18 mouse cellular contexts compared by ENCODE assay signal in genomic region chr2:38517045-38517444, GRCm38 (mm10). TPM values are rescaled to one million over a fixed set of nuclear protein-coding genes. Genes with fewer than 3 reads are reported as not detected.
DNase-seq lines count a peak whose midpoint lies in the region; ATAC-seq lines count a peak whose summit lies in the region.
"Had no signal": no experiment of that assay in that cellular context is flagged by ENCODE, and none has a peak within 500 bp of the region (broad histone marks: within the 10 kb centered on the region; RNA-seq: fewer than 3 reads in every experiment).

No protein-coding gene starts in this region.

- H3K27me3 ChIP-seq in forebrain, embryonic 13.5 days: no peaks in the 10 kb centered on the region
- no peaks in the 10 kb centered on the region for H3K27me3 ChIP-seq in forebrain, embryonic 11.5 days (ENCODE audit: control insufficient read depth, insufficient read depth, low read length)
- no peaks in the 10 kb centered on the region for H3K27me3 ChIP-seq in hindbrain, embryonic 10.5 days (ENCODE audit: insufficient read depth, poor library complexity, severe bottlenecking)
- H3K27me3 ChIP-seq in hindbrain, embryonic 14.5 days (ENCODE audit: control insufficient read depth, insufficient read depth, low read length): no peaks in the 10 kb centered on the region
- H3K27me3 ChIP-seq in neural tube, embryonic 15.5 days (replicated peaks): no peaks in the 10 kb centered on the region
- H3K27me3 ChIP-seq: CH12.LX; hindbrain, embryonic 12.5 days; neural tube, embryonic 12.5 days had no signal

- 57% methylated on average over 6 of the region's 6 CpGs for WGBS in forebrain, embryonic 13.5 days
- 74% methylated on average over 6 of the region's 6 CpGs for WGBS in forebrain, embryonic 11.5 days
- 66% methylated on average over 6 of the region's 6 CpGs for WGBS in hindbrain, embryonic 10.5 days
- 71% methylated on average over 6 of the region's 6 CpGs for WGBS in hindbrain, embryonic 14.5 days
- 78% methylated on average over 6 of the region's 6 CpGs for WGBS in neural tube, embryonic 15.5 days

- H3K4me1 ChIP-seq in forebrain, embryonic 13.5 days: peaks cover 85% of the 10 kb centered on the region
- H3K4me1 ChIP-seq in forebrain, embryonic 11.5 days (replicated peaks; ENCODE audit: control insufficient read depth, insufficient read depth, low read length): peaks cover 36% of the 10 kb centered on the region
- H3K4me1 ChIP-seq in hindbrain, embryonic 10.5 days (replicated peaks): peaks cover 74% of the 10 kb centered on the region
- H3K4me1 ChIP-seq in hindbrain, embryonic 14.5 days (replicated peaks; ENCODE audit: control insufficient read depth, insufficient read depth, low read length): peaks cover 22% of the 10 kb centered on the region
- peaks cover 55% of the 10 kb centered on the region for H3K4me1 ChIP-seq in neural tube, embryonic 15.5 days

- no peak for ATAC-seq in forebrain, embryonic 13.5 days
- ATAC-seq in forebrain, embryonic 11.5 days (replicated peaks; ENCODE audit: low FRiP score): no peak
- ATAC-seq in hindbrain, embryonic 14.5 days (ENCODE audit: low FRiP score): no peak
- ATAC-seq in neural tube, embryonic 15.5 days (ENCODE audit: low FRiP score): no peak
- ATAC-seq: forebrain, postnatal 0 days had no signal

- no peak overlapping the region for H3K4me3 ChIP-seq in forebrain, embryonic 13.5 days
- no peak overlapping the region for H3K4me3 ChIP-seq in forebrain, embryonic 11.5 days (ENCODE audit: low read depth, low read length)
- H3K4me3 ChIP-seq in hindbrain, embryonic 10.5 days: no peak overlapping the region
- no peak overlapping the region for H3K4me3 ChIP-seq in hindbrain, embryonic 14.5 days (replicated peaks; ENCODE audit: low read length)
- H3K4me3 ChIP-seq in neural tube, embryonic 15.5 days (replicated peaks): no peak overlapping the region
- H3K4me3 ChIP-seq: hindbrain, embryonic 12.5 days; left cerebral cortex, adult 2 months; liver, embryonic 15.5 days; neural tube, embryonic 12.5 days had no signal

- H3K27ac ChIP-seq in forebrain, embryonic 13.5 days: peak overlapping the region; percentile 44
- no peak overlapping the region for H3K27ac ChIP-seq in forebrain, embryonic 11.5 days (ENCODE audit: low read depth, low read length)
- peak overlapping the region; percentile 76; the same call in 1 of the 2 replicates for H3K27ac ChIP-seq in hindbrain, embryonic 10.5 days
- no peak overlapping the region for H3K27ac ChIP-seq in hindbrain, embryonic 14.5 days
- H3K27ac ChIP-seq in neural tube, embryonic 15.5 days (replicated peaks): 0 out of 2 replicates have a peak overlapping the region, but pooled peaks have one; percentile 11
- H3K27ac ChIP-seq: hindbrain, embryonic 12.5 days; kidney, postnatal 0 days; left cerebral cortex, adult 2 months; liver, embryonic 15.5 days; neural tube, embryonic 12.5 days had no signal

- DNase-seq in forebrain, embryonic 11.5 days (ENCODE audit: low spot score): no peak
- no peak for DNase-seq in hindbrain, embryonic 10.5 days (ENCODE audit: low spot score)
- DNase-seq in hindbrain, embryonic 14.5 days (ENCODE audit: low spot score): no peak
- no peak for DNase-seq in neural tube, embryonic 10.5 days (ENCODE audit: extremely low spot score, low spot score)
- DNase-seq in ovary, adult 18-20 months (ENCODE audit: low spot score): no peak
- DNase-seq in cerebellum, adult 8-10 months: no peak
- DNase-seq: cerebellum, postnatal 10 days; forebrain, postnatal 0 days; right cerebral cortex, postnatal 25 days; thymus, adult 18-20 months had no signal

- H3K9me3 ChIP-seq in forebrain, embryonic 13.5 days (replicated peaks): no peaks in the 10 kb centered on the region
- no peaks in the 10 kb centered on the region for H3K9me3 ChIP-seq in forebrain, embryonic 11.5 days (ENCODE audit: control insufficient read depth, low read length)
- H3K9me3 ChIP-seq in hindbrain, embryonic 10.5 days: no peaks in the 10 kb centered on the region
- H3K9me3 ChIP-seq in hindbrain, embryonic 14.5 days (ENCODE audit: control insufficient read depth, low read length): no peaks in the 10 kb centered on the region
- H3K9me3 ChIP-seq in neural tube, embryonic 15.5 days (replicated peaks): no peaks in the 10 kb centered on the region
- H3K9me3 ChIP-seq: hindbrain, embryonic 12.5 days; liver, embryonic 15.5 days; neural tube, embryonic 12.5 days had no signal

- H3K36me3 ChIP-seq in forebrain, embryonic 13.5 days (ENCODE audit: poor library complexity, severe bottlenecking): 0 out of 2 replicates have a peak, but pooled peaks cover 4% of the 10 kb centered on the region
- H3K36me3 ChIP-seq in forebrain, embryonic 11.5 days (ENCODE audit: control insufficient read depth, insufficient read depth, low read length): no peaks in the 10 kb centered on the region
- peaks cover 5% of the 10 kb centered on the region for H3K36me3 ChIP-seq in hindbrain, embryonic 10.5 days
- no peaks in the 10 kb centered on the region for H3K36me3 ChIP-seq in hindbrain, embryonic 14.5 days (replicated peaks; ENCODE audit: control insufficient read depth, insufficient read depth)
- no peaks in the 10 kb centered on the region for H3K36me3 ChIP-seq in neural tube, embryonic 15.5 days
- H3K36me3 ChIP-seq: hindbrain, embryonic 12.5 days; neural tube, embryonic 12.5 days had no signal

- no peak overlapping the region for H3K4me2 ChIP-seq in forebrain, embryonic 13.5 days
- no peak overlapping the region for H3K4me2 ChIP-seq in forebrain, embryonic 11.5 days (ENCODE audit: low read depth, low read length, severe bottlenecking)
- H3K4me2 ChIP-seq in hindbrain, embryonic 14.5 days (replicated peaks): no peak overlapping the region
- H3K4me2 ChIP-seq in neural tube, embryonic 15.5 days: no peak overlapping the region
- H3K4me2 ChIP-seq: hindbrain, embryonic 12.5 days; liver, embryonic 15.5 days; neural tube, embryonic 12.5 days had no signal

- H3K9ac ChIP-seq in forebrain, embryonic 13.5 days: no peak overlapping the region
- H3K9ac ChIP-seq in forebrain, embryonic 11.5 days (ENCODE audit: low read length): no peak overlapping the region
- H3K9ac ChIP-seq in hindbrain, embryonic 14.5 days: no peak overlapping the region
- no peak overlapping the region for H3K9ac ChIP-seq in neural tube, embryonic 15.5 days (replicated peaks)
- H3K9ac ChIP-seq: forebrain, postnatal 0 days; hindbrain, embryonic 12.5 days; liver, embryonic 15.5 days; neural tube, embryonic 12.5 days had no signal

RNA-seq across cellular contexts. Expression of gene Nek6, which starts 5.6 kb away (rescaled TPM):
- 122 and 124 TPM in 2 replicates for polyA plus RNA-seq in forebrain, embryonic 13.5 days (2015; fragmentation: Nextera tagmentation; extraction: Ambion mirVana)
- polyA plus RNA-seq in forebrain, embryonic 11.5 days (2014; fragmentation: Nextera tagmentation; extraction: Ambion mirVana): 138 and 150 TPM in 2 replicates
- polyA plus RNA-seq in hindbrain, embryonic 10.5 days (2016; fragmentation: Nextera tagmentation; extraction: Ambion mirVana): 68.8 and 77.5 TPM in 2 replicates
- 55.0 and 58.4 TPM in 2 replicates for polyA plus RNA-seq in hindbrain, embryonic 14.5 days (2014; fragmentation: Nextera tagmentation; extraction: Ambion mirVana)
- 51.0 and 57.5 TPM in 2 replicates for polyA plus RNA-seq in neural tube, embryonic 15.5 days (2015; fragmentation: Nextera tagmentation; extraction: Ambion mirVana)

Comparison
In these comparisons a context has a peak if more than half of its experiments do, and no peak if none do; other contexts are left out.
1. H3K27ac ChIP-seq: peak in forebrain, embryonic 13.5 days (single experiment), hindbrain, embryonic 10.5 days (single experiment) and neural tube, embryonic 15.5 days (single experiment); none in forebrain, embryonic 11.5 days (single experiment) and hindbrain, embryonic 14.5 days (single experiment).